Mouse (Mus musculus): Measurements from ENCODE around the gene Gm6465.
"Not testable (repeated sequence)": the region's sequence is repeated elsewhere in the genome, so short reads cannot be mapped to it uniquely, and the experiment has no call there.

GRCm38 (mm10) chr5:11845239-11845638 is at the start of gene Gm6465:
- TF ChIP-seq EP300, CTCF (IDR thresholded peaks at IDR 0.05): not testable (repeated sequence)

Data from lung, postnatal 0 days (tissue).